ENCODE assay signal across 8 mouse cellular contexts in the genomic region with DNA sequence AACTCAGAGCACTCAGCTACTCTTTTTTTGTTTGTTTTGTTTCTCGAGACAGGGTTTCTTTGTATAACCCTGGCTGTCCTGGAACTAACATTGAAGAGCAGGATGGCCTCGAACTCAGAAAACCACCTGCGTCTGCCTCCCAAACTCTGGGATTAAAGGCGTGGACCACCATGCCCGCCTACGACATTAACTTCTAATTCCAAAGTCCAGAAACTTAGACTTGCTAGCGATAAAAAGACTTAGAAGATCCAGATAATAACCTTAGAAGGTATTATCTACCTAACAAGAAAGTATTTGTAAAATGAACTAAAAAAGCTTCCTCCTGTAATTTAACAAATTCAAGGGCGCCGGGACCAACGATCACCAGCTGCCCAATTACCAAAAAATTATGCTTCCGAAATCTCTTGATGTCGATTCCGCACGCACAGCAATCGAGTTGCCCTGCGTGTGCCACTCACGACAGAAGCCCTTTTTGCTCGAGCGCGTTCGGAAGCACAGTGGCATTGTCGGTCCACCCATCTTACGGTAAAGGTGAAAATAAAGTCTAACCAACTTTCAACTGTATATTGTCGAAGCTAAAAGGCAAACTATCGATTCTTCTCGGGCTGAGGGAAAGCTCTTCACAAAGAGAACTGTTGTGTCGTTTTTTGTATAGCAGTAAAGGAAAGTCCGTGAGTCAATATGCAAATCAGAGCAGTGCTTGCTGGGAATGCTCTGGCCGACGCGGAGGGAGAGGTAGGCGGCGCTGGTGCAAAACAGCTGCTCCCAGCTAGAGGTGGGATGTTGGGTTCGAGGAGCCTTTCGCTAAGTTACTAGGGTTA. TPM values are rescaled to one million over a fixed set of nuclear protein-coding genes. Genes with fewer than 3 reads are reported as not detected.
DNase-seq lines count a peak whose midpoint lies in the region; ATAC-seq and TF ChIP-seq lines count a peak whose summit lies in the region.

No protein-coding gene starts in this region.

- peak overlapping the region; percentile 58 for H3K4me2 ChIP-seq in embryonic facial prominence, embryonic 14.5 days (ENCODE audit: low read depth, low read length)
- peak overlapping the region; percentile 54 for H3K4me2 ChIP-seq in limb, embryonic 14.5 days (replicated peaks; ENCODE audit: low read depth, low read length, severe bottlenecking)
- peak overlapping the region; percentile 50 for H3K4me2 ChIP-seq in midbrain, postnatal 0 days (ENCODE audit: low read depth, low read length, poor library complexity, severe bottlenecking)

- ATAC-seq in embryonic facial prominence, embryonic 14.5 days (ENCODE audit: low read depth), result peak; percentile 75
- peak; percentile 82 for ATAC-seq in limb, embryonic 14.5 days (ENCODE audit: low FRiP score, low read depth)
- peak; percentile 75 for ATAC-seq in midbrain, postnatal 0 days (ENCODE audit: low FRiP score)

- peak; percentile 77 for TF ChIP-seq CTCF in midbrain, postnatal 0 days (IDR thresholded peaks at IDR 0.05)

- H3K27ac ChIP-seq in embryonic facial prominence, embryonic 14.5 days (replicated peaks; ENCODE audit: low read depth, low read length), result peak overlapping the region; percentile 96
- H3K27ac ChIP-seq in limb, embryonic 14.5 days (replicated peaks; ENCODE audit: low read depth, low read length), result peak overlapping the region; percentile 99
- peak overlapping the region; percentile 86 for H3K27ac ChIP-seq in midbrain, postnatal 0 days (ENCODE audit: low read depth, low read length)

- peak overlapping the region; percentile 64 for H3K9ac ChIP-seq in embryonic facial prominence, embryonic 14.5 days (ENCODE audit: low read depth, low read length)
- peak overlapping the region; percentile 64 for H3K9ac ChIP-seq in limb, embryonic 14.5 days (ENCODE audit: low read depth, low read length, severe bottlenecking)
- peak overlapping the region; percentile 62 for H3K9ac ChIP-seq in midbrain, postnatal 0 days (replicated peaks; ENCODE audit: low read length, poor library complexity, severe bottlenecking)

- H3K27me3 ChIP-seq in embryonic facial prominence, embryonic 14.5 days (replicated peaks; ENCODE audit: control insufficient read depth, insufficient read depth, low read length), result no peaks in the 10 kb centered on the region
- no peaks in the 10 kb centered on the region for H3K27me3 ChIP-seq in limb, embryonic 14.5 days (ENCODE audit: control insufficient read depth, insufficient read depth, low read length)
- no peaks in the 10 kb centered on the region for H3K27me3 ChIP-seq in midbrain, postnatal 0 days (ENCODE audit: insufficient read depth, low read length)

- TF ChIP-seq POLR2A in limb, embryonic 14.5 days (IDR thresholded peaks at IDR 0.05; ENCODE audit: borderline replicate concordance, extremely low read depth, insufficient read depth, insufficient read length), result peak; percentile 100; the same call in 1 of the 2 replicates

- H3K4me1 ChIP-seq in embryonic facial prominence, embryonic 14.5 days (ENCODE audit: control insufficient read depth, insufficient read depth, low read length), result peaks cover 5% of the 10 kb centered on the region
- peaks cover 9% of the 10 kb centered on the region for H3K4me1 ChIP-seq in limb, embryonic 14.5 days (ENCODE audit: control insufficient read depth, insufficient read depth, low read length)
- H3K4me1 ChIP-seq in midbrain, postnatal 0 days (ENCODE audit: insufficient read depth, low read length), result no peaks in the 10 kb centered on the region

- WGBS in embryonic facial prominence, embryonic 14.5 days, result under 1% methylated on average over 35 of the region's 35 CpGs
- under 1% methylated on average over 35 of the region's 35 CpGs for WGBS in limb, embryonic 14.5 days
- WGBS in midbrain, postnatal 0 days, result under 1% methylated on average over 35 of the region's 35 CpGs

- H3K9me3 ChIP-seq in embryonic facial prominence, embryonic 14.5 days (ENCODE audit: control insufficient read depth, low read length), result no peaks in the 10 kb centered on the region
- no peaks in the 10 kb centered on the region for H3K9me3 ChIP-seq in limb, embryonic 14.5 days (ENCODE audit: control insufficient read depth, low read length)
- H3K9me3 ChIP-seq in midbrain, postnatal 0 days (ENCODE audit: low read length), result no peaks in the 10 kb centered on the region

- H3K36me3 ChIP-seq in embryonic facial prominence, embryonic 14.5 days (ENCODE audit: control insufficient read depth, insufficient read depth, low read length), result no peaks in the 10 kb centered on the region
- no peaks in the 10 kb centered on the region for H3K36me3 ChIP-seq in limb, embryonic 14.5 days (ENCODE audit: control insufficient read depth, insufficient read depth, low read length)
- no peaks in the 10 kb centered on the region for H3K36me3 ChIP-seq in midbrain, postnatal 0 days (ENCODE audit: insufficient read depth, low read length)

- DNase-seq in 3T3-L1 (ENCODE audit: low read depth, low spot score), result peak; percentile 97
- DNase-seq in adrenal gland, postnatal 4 days (ENCODE audit: low spot score in 2 of 2), result peak; percentile 40 to 65
- peak; percentile 98 for DNase-seq in embryonic facial prominence, embryonic 14.5 days (ENCODE audit: low spot score)
- DNase-seq in heart, adult 8-10 months (ENCODE audit: low spot score), result peak; percentile 89
- DNase-seq in kidney, adult 9 months, result peak; percentile 92
- DNase-seq in limb, embryonic 14.5 days (ENCODE audit: low spot score), result peak; percentile 96
- DNase-seq in midbrain, postnatal 0 days (ENCODE audit: low spot score), result peak; percentile 94
- peak; percentile 65 to 80 for DNase-seq in spleen, postnatal 14 days (ENCODE audit: low spot score in 2 of 2)

- peak overlapping the region; percentile 31 for H3K4me3 ChIP-seq in embryonic facial prominence, embryonic 14.5 days (ENCODE audit: low read depth, low read length)
- H3K4me3 ChIP-seq in limb, embryonic 14.5 days (replicated peaks; ENCODE audit: low read length), result peak overlapping the region; percentile 31
- H3K4me3 ChIP-seq in midbrain, postnatal 0 days (ENCODE audit: low read depth, low read length), result peak overlapping the region; percentile 30

RNA-seq across cellular contexts. Expression of a gene that starts 4.2 kb away (rescaled TPM):
- total RNA-seq in adrenal gland, postnatal 4 days (2021), result 10 to 100 TPM; 19.4 to 23.3 TPM
- polyA plus RNA-seq in embryonic facial prominence, embryonic 14.5 days (2014; fragmentation: Nextera tagmentation; extraction: Ambion mirVana), result 43.4 and 48.8 TPM in 2 replicates
- total RNA-seq in heart, adult 8-10 months (2022), result 10 to 100 TPM; 29.4 to 35.8 (median 33.0) TPM
- polyA plus RNA-seq in limb, embryonic 14.5 days (2012; rRNA removed), result 24.6 and 31.5 TPM in 2 replicates
- 47.8 and 52.2 TPM in 2 replicates for polyA plus RNA-seq in limb, embryonic 14.5 days (2014; fragmentation: Nextera tagmentation; extraction: Ambion mirVana)
- total RNA-seq in midbrain, postnatal 0 days (2014; rRNA removed), result 9.0 and 19.8 TPM in 2 replicates
- 30.3 and 33.1 TPM in 2 replicates for polyA plus RNA-seq in midbrain, postnatal 0 days (2015; fragmentation: Nextera tagmentation; extraction: Ambion mirVana)

RNA-seq across cellular contexts. Expression of a gene that starts 8.5 kb away (rescaled TPM):
- total RNA-seq in adrenal gland, postnatal 4 days (2021), result 10 to 100 TPM; 19.8 to 26.8 TPM
- 24.7 and 28.7 TPM in 2 replicates for polyA plus RNA-seq in embryonic facial prominence, embryonic 14.5 days (2014; fragmentation: Nextera tagmentation; extraction: Ambion mirVana)
- 10 to 100 TPM in 1 of 4 experiments, 1 to 10 TPM in 3; 8.6 to 11.5 (median 9.1) TPM for total RNA-seq in heart, adult 8-10 months (2022)
- polyA plus RNA-seq in limb, embryonic 14.5 days (2012; rRNA removed), result 33.8 and 34.2 TPM in 2 replicates
- polyA plus RNA-seq in limb, embryonic 14.5 days (2014; fragmentation: Nextera tagmentation; extraction: Ambion mirVana), result 28.4 and 34.0 TPM in 2 replicates
- 10.6 and 21.0 TPM in 2 replicates for total RNA-seq in midbrain, postnatal 0 days (2014; rRNA removed)
- 28.8 and 30.5 TPM in 2 replicates for polyA plus RNA-seq in midbrain, postnatal 0 days (2015; fragmentation: Nextera tagmentation; extraction: Ambion mirVana)

RNA-seq across cellular contexts. Expression of a gene that starts 33.2 kb away (rescaled TPM):
- 1 to 10 TPM; 4.3 to 6.6 TPM for total RNA-seq in adrenal gland, postnatal 4 days (2021)
- 1.8 and 2.3 TPM in 2 replicates for polyA plus RNA-seq in embryonic facial prominence, embryonic 14.5 days (2014; fragmentation: Nextera tagmentation; extraction: Ambion mirVana)
- 1 to 10 TPM in 2 of 4 experiments, under 1 TPM in 1, not detected in 1; 0.59 to 2.6 (median 1.7) TPM for total RNA-seq in heart, adult 8-10 months (2022)
- polyA plus RNA-seq in limb, embryonic 14.5 days (2012; rRNA removed), result 2.0 TPM in 2 replicates
- 1.0 and 1.2 TPM in 2 replicates for polyA plus RNA-seq in limb, embryonic 14.5 days (2014; fragmentation: Nextera tagmentation; extraction: Ambion mirVana)
- total RNA-seq in midbrain, postnatal 0 days (2014; rRNA removed), result 0.38 and 3.3 TPM in 2 replicates
- polyA plus RNA-seq in midbrain, postnatal 0 days (2015; fragmentation: Nextera tagmentation; extraction: Ambion mirVana), result 4.2 and 4.3 TPM in 2 replicates

RNA-seq across cellular contexts. Expression of a gene that starts 57.8 kb away (rescaled TPM):
- 10 to 100 TPM; 61.7 to 63.4 TPM for total RNA-seq in adrenal gland, postnatal 4 days (2021)
- polyA plus RNA-seq in embryonic facial prominence, embryonic 14.5 days (2014; fragmentation: Nextera tagmentation; extraction: Ambion mirVana), result 98.5 and 102 TPM in 2 replicates
- total RNA-seq in heart, adult 8-10 months (2022), result 10 to 100 TPM; 23.8 to 27.1 (median 26.5) TPM
- 32.3 and 34.1 TPM in 2 replicates for polyA plus RNA-seq in limb, embryonic 14.5 days (2012; rRNA removed)
- polyA plus RNA-seq in limb, embryonic 14.5 days (2014; fragmentation: Nextera tagmentation; extraction: Ambion mirVana), result 109 and 118 TPM in 2 replicates
- total RNA-seq in midbrain, postnatal 0 days (2014; rRNA removed), result 53.5 and 62.7 TPM in 2 replicates
- 96.7 and 117 TPM in 2 replicates for polyA plus RNA-seq in midbrain, postnatal 0 days (2015; fragmentation: Nextera tagmentation; extraction: Ambion mirVana)

RNA-seq across cellular contexts. Expression of a gene that starts 59.4 kb away (rescaled TPM):
- 10 to 100 TPM; 40.3 to 45.8 TPM for total RNA-seq in adrenal gland, postnatal 4 days (2021)
- polyA plus RNA-seq in embryonic facial prominence, embryonic 14.5 days (2014; fragmentation: Nextera tagmentation; extraction: Ambion mirVana), result 62.3 and 69.9 TPM in 2 replicates
- total RNA-seq in heart, adult 8-10 months (2022), result 10 to 100 TPM; 21.2 to 29.1 (median 23.6) TPM
- 30.4 and 36.6 TPM in 2 replicates for polyA plus RNA-seq in limb, embryonic 14.5 days (2012; rRNA removed)
- polyA plus RNA-seq in limb, embryonic 14.5 days (2014; fragmentation: Nextera tagmentation; extraction: Ambion mirVana), result 74.4 and 77.5 TPM in 2 replicates
- total RNA-seq in midbrain, postnatal 0 days (2014; rRNA removed), result 47.7 and 55.2 TPM in 2 replicates
- 56.9 and 63.0 TPM in 2 replicates for polyA plus RNA-seq in midbrain, postnatal 0 days (2015; fragmentation: Nextera tagmentation; extraction: Ambion mirVana)

Comparison
In these comparisons a context has a peak if more than half of its experiments do, and no peak if none do; other contexts are left out.
1. Peak in every context shown above with its lines: DNase-seq, ATAC-seq, H3K4me3 ChIP-seq and H3K27ac ChIP-seq.